Mouse (Mus musculus) hindlimb bud, embryonic 11.5 days (tissue): ENCODE measurements around the gene Gm17455.

Experiments
- DNase-seq: peaks from one replicate; pipeline ENCODE4 v3.0.0-alpha.2; 2012; ENCODE audit warnings: low read depth, low spot score; ENCODE audit errors: extremely low spot score

Gm17455 gene

DNA sequence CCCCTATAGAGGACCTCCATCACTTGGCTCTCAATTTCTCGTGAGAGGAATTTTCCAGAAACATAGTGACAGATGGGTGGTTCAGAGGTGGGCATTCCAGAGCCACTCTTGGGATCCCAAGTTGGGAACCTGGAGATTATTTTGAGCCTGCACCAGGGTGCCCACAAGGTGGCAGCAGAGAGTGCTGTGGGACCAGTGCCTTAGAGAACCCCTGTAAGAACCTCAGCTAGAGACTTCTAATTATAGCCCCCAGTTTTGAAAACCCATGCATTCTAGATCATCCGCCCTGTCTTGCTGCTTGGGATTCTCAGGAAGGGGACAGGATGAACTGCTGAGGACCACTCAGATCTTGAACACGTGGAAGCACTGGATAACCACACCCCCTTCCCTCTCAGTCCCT lies 18.6 kb downstream of the Gm17455 start:
- peak; percentile 57 for DNase-seq

GRCm38 (mm10) chr10:60419624-60420023 lies 20.1 kb downstream of the Gm17455 start:
- no peak for DNase-seq

DNA sequence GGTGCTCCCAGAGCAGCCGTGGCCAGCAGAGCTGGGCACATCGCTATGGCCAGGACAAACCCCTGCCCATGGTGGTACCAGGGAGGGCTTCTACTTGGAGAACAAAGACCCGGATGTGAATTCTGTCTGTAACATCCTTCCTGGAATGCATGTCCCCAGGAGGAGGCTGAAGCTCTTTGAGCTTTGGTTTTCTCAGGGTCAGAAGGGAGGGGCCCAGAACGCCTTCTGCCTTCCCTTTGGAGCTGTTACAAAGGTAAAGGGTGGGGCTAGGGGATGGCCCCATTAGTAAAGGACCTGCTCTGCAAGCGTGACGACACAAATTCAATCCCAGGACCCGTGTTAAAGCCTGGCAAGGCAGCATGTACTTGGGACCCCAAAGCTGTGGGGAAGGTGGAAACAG lies 23.2 kb downstream of the Gm17455 start:
- DNase-seq, result no peak

GRCm38 (mm10) chr10:60430001-60430400 lies 30.5 kb downstream of the Gm17455 start:
- no peak for DNase-seq

DNA sequence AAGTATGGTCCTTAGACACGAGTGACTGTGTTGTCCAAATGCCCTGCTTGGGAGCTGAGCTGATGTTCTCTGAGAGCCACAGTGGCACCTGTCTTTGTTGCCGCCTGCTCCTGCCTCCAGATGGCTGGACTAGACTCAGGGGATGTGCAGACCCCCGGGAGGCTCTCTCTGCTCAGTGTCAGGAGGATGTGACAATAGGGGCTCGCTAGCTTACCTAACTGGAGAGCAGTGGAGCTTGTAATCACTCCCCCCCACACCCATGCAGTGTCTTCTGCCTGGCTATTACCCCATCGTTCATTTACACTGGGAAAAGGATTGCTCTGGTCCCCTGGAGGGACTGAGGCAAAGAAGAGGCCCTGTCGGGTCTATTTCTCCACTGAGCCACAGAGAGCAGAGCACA lies 31.1 kb downstream of the Gm17455 start:
- no peak for DNase-seq

DNA sequence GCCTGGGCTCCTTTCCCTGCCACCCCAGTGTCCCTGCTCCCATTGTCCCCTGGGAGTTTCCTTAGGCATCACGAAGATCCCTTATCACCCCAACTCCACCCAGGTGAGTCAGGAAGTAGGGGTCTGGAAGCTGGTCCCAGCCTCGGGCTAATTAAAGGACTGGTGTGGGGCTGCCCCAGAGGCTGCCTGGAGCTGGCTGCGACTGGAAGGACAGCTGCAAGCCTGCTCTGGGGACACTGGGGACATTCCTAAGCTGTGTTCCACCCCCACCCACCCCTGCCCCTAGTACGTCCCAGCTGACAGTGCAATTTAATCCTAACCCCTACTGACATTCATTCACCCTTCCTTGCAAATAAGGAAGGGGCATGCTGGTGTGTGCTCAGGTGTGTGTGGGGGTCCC lies 33.2 kb downstream of the Gm17455 start:
- DNase-seq, result no peak

- DNase-seq, result no peak
These were observed 42.8 kb downstream of the Gm17455 start for GRCm38 (mm10) chr10:60442321-60442720.

DNA sequence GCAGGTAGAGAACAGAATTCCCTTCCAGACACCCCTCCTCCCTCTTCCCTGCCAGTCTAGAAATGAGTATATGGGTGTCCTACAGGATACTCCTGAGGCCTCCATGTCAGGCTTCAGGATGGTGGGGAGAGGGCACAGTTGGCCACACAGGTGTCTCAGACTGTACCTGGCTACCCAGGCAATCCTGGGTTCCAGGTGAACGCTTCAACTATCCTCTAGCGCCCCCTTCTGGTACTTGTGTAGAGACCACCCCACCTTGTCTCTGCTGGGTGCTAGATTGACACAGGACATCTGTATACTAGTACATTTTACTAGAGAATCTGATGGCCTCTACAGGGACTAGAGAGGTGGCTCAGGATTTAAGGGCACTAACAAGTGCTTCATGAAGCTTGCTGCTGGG lies 43.6 kb downstream of the Gm17455 start:
- DNase-seq, result no peak

- DNase-seq, result peak; percentile 47
These were observed 45.6 kb downstream of the Gm17455 start for GRCm38 (mm10) chr10:60445031-60445593.

- DNase-seq, result no peak
These were observed 47.7 kb downstream of the Gm17455 start for GRCm38 (mm10) chr10:60447186-60447585.
